ENCODE assay signal across 16 mouse cellular contexts in genomic region chr2:12388569-12388968, GRCm38 (mm10). TPM values are rescaled to one million over a fixed set of nuclear protein-coding genes. Genes with fewer than 3 reads are reported as not detected.
DNase-seq lines count a peak whose midpoint lies in the region; ATAC-seq and TF ChIP-seq lines count a peak whose summit lies in the region.
"Had no signal": no experiment of that assay in that cellular context is flagged by ENCODE, and none has a peak within 500 bp of the region (broad histone marks: within the 10 kb centered on the region; RNA-seq: fewer than 3 reads in every experiment).

No protein-coding gene starts in this region.

- WGBS in forebrain, embryonic 11.5 days: 89% methylated on average over 4 of the region's 4 CpGs
- 99% methylated on average over 4 of the region's 4 CpGs for WGBS in forebrain, embryonic 16.5 days
- WGBS in lung, embryonic 14.5 days: 89% methylated on average over 4 of the region's 4 CpGs
- 89% methylated on average over 4 of the region's 4 CpGs for WGBS in lung, postnatal 0 days
- WGBS in neural tube, embryonic 14.5 days: 96% methylated on average over 4 of the region's 4 CpGs
- WGBS in neural tube, embryonic 15.5 days: 94% methylated on average over 4 of the region's 4 CpGs

- no peaks in the 10 kb centered on the region for H3K9me3 ChIP-seq in forebrain, embryonic 11.5 days (ENCODE audit: control insufficient read depth, low read length)
- no peaks in the 10 kb centered on the region for H3K9me3 ChIP-seq in forebrain, embryonic 16.5 days (ENCODE audit: control insufficient read depth, low read length)
- H3K9me3 ChIP-seq in lung, embryonic 14.5 days (ENCODE audit: low read depth, low read length): no peaks in the 10 kb centered on the region
- H3K9me3 ChIP-seq in lung, postnatal 0 days (ENCODE audit: low read length): no peaks in the 10 kb centered on the region
- no peaks in the 10 kb centered on the region for H3K9me3 ChIP-seq in neural tube, embryonic 14.5 days (ENCODE audit: control insufficient read depth, low read length)
- H3K9me3 ChIP-seq in neural tube, embryonic 15.5 days (replicated peaks): no peaks in the 10 kb centered on the region
- H3K9me3 ChIP-seq: embryonic facial prominence, embryonic 13.5 days; G1E; heart, embryonic 15.5 days; hindbrain, embryonic 10.5 days had no signal

- no peak overlapping the region for H3K4me2 ChIP-seq in forebrain, embryonic 11.5 days (ENCODE audit: low read depth, low read length, severe bottlenecking)
- no peak overlapping the region for H3K4me2 ChIP-seq in forebrain, embryonic 16.5 days (ENCODE audit: low read length)
- H3K4me2 ChIP-seq in lung, embryonic 14.5 days: no peak overlapping the region
- H3K4me2 ChIP-seq in lung, postnatal 0 days (replicated peaks; ENCODE audit: low read depth, low read length): no peak overlapping the region
- H3K4me2 ChIP-seq in neural tube, embryonic 14.5 days (ENCODE audit: low read depth, low read length): no peak overlapping the region
- H3K4me2 ChIP-seq in neural tube, embryonic 15.5 days: no peak overlapping the region
- H3K4me2 ChIP-seq: embryonic facial prominence, embryonic 13.5 days; heart, embryonic 11.5 days; heart, embryonic 15.5 days; hindbrain, embryonic 14.5 days had no signal

- no peak overlapping the region for H3K4me3 ChIP-seq in forebrain, embryonic 11.5 days (ENCODE audit: low read depth, low read length)
- H3K4me3 ChIP-seq in forebrain, embryonic 16.5 days (replicated peaks; ENCODE audit: low read length): no peak overlapping the region
- no peak overlapping the region for H3K4me3 ChIP-seq in layer of hippocampus, adult 2 months
- H3K4me3 ChIP-seq in lung, embryonic 14.5 days (ENCODE audit: low read depth, low read length): no peak overlapping the region
- H3K4me3 ChIP-seq in lung, postnatal 0 days (ENCODE audit: low read depth, low read length): no peak overlapping the region
- H3K4me3 ChIP-seq in neural tube, embryonic 14.5 days (ENCODE audit: low read depth, low read length): no peak overlapping the region
- H3K4me3 ChIP-seq in neural tube, embryonic 15.5 days (replicated peaks): no peak overlapping the region
- H3K4me3 ChIP-seq: embryonic facial prominence, embryonic 13.5 days; heart, embryonic 15.5 days; hindbrain, embryonic 10.5 days had no signal

- TF ChIP-seq EP300 in lung, postnatal 0 days (IDR thresholded peaks at IDR 0.05): no peak

- DNase-seq in forebrain, embryonic 11.5 days (ENCODE audit: low spot score): no peak
- no peak for DNase-seq in layer of hippocampus, adult 2 months (ENCODE audit: low spot score in 2 of 2)
- DNase-seq in layer of hippocampus, postnatal 10 days (ENCODE audit: low spot score in 2 of 2): no peak
- no peak for DNase-seq in lung, embryonic 14.5 days
- DNase-seq in lung, postnatal 0 days (ENCODE audit: low spot score): no peak
- DNase-seq: adrenal gland, adult 8-10 months; cerebellum, adult 11-12 months had no signal

- H3K4me1 ChIP-seq in forebrain, embryonic 11.5 days (replicated peaks; ENCODE audit: control insufficient read depth, insufficient read depth, low read length): no peaks in the 10 kb centered on the region
- no peaks in the 10 kb centered on the region for H3K4me1 ChIP-seq in forebrain, embryonic 16.5 days (replicated peaks; ENCODE audit: control insufficient read depth, insufficient read depth, low read length)
- no peaks in the 10 kb centered on the region for H3K4me1 ChIP-seq in lung, embryonic 14.5 days (ENCODE audit: insufficient read depth)
- no peaks in the 10 kb centered on the region for H3K4me1 ChIP-seq in lung, postnatal 0 days (ENCODE audit: insufficient read depth, low read depth, low read length)
- H3K4me1 ChIP-seq in neural tube, embryonic 14.5 days (ENCODE audit: control insufficient read depth, insufficient read depth, low read length): no peaks in the 10 kb centered on the region
- no peaks in the 10 kb centered on the region for H3K4me1 ChIP-seq in neural tube, embryonic 15.5 days
- H3K4me1 ChIP-seq: embryonic facial prominence, embryonic 13.5 days; heart, embryonic 15.5 days; hindbrain, embryonic 10.5 days had no signal

- no peak overlapping the region for H3K9ac ChIP-seq in forebrain, embryonic 11.5 days (ENCODE audit: low read length)
- H3K9ac ChIP-seq in forebrain, embryonic 16.5 days (replicated peaks; ENCODE audit: low read depth, low read length): no peak overlapping the region
- no peak overlapping the region for H3K9ac ChIP-seq in lung, embryonic 14.5 days
- H3K9ac ChIP-seq in lung, postnatal 0 days (replicated peaks; ENCODE audit: low read depth): no peak overlapping the region
- H3K9ac ChIP-seq in neural tube, embryonic 14.5 days (replicated peaks; ENCODE audit: low read depth, low read length): no peak overlapping the region
- H3K9ac ChIP-seq in neural tube, embryonic 15.5 days (replicated peaks): no peak overlapping the region
- H3K9ac ChIP-seq: embryonic facial prominence, embryonic 13.5 days; heart, embryonic 15.5 days; hindbrain, embryonic 14.5 days had no signal

- 0 out of 2 replicates have a peak, but pooled peaks have one; percentile 27 for ATAC-seq in forebrain, embryonic 11.5 days (replicated peaks; ENCODE audit: low FRiP score)
- ATAC-seq in forebrain, embryonic 16.5 days: no peak
- peak; percentile 44; the same call in 1 of the 2 replicates for ATAC-seq in lung, embryonic 14.5 days (ENCODE audit: insufficient read depth)
- no peak for ATAC-seq in lung, postnatal 0 days
- peak; percentile 38; the same call in 1 of the 2 replicates for ATAC-seq in neural tube, embryonic 14.5 days (ENCODE audit: low read depth)
- no peak; the same call in 1 of the 2 replicates for ATAC-seq in neural tube, embryonic 15.5 days (ENCODE audit: low FRiP score)

- H3K27ac ChIP-seq in forebrain, embryonic 11.5 days (ENCODE audit: low read depth, low read length): no peak overlapping the region
- no peak overlapping the region for H3K27ac ChIP-seq in forebrain, embryonic 16.5 days (ENCODE audit: low read length)
- H3K27ac ChIP-seq in layer of hippocampus, adult 2 months: 0 out of 2 replicates have a peak overlapping the region, but pooled peaks have one; percentile 21
- no peak overlapping the region for H3K27ac ChIP-seq in lung, embryonic 14.5 days (ENCODE audit: low read depth)
- no peak overlapping the region for H3K27ac ChIP-seq in lung, postnatal 0 days (ENCODE audit: low read length)
- H3K27ac ChIP-seq in neural tube, embryonic 14.5 days (ENCODE audit: low read depth, low read length): no peak overlapping the region
- no peak overlapping the region for H3K27ac ChIP-seq in neural tube, embryonic 15.5 days (replicated peaks)
- H3K27ac ChIP-seq: embryonic facial prominence, embryonic 13.5 days; heart, embryonic 15.5 days; hindbrain, embryonic 10.5 days; hindbrain, embryonic 14.5 days had no signal

- no peaks in the 10 kb centered on the region for H3K27me3 ChIP-seq in forebrain, embryonic 11.5 days (ENCODE audit: control insufficient read depth, insufficient read depth, low read length)
- H3K27me3 ChIP-seq in forebrain, embryonic 16.5 days (replicated peaks; ENCODE audit: control insufficient read depth, insufficient read depth, low read length): no peaks in the 10 kb centered on the region
- H3K27me3 ChIP-seq in lung, embryonic 14.5 days (ENCODE audit: insufficient read depth, low read length): no peaks in the 10 kb centered on the region
- no peaks in the 10 kb centered on the region for H3K27me3 ChIP-seq in lung, postnatal 0 days (replicated peaks; ENCODE audit: insufficient read depth, low read length)
- no peaks in the 10 kb centered on the region for H3K27me3 ChIP-seq in neural tube, embryonic 14.5 days (ENCODE audit: control insufficient read depth, insufficient read depth, low read length)
- no peaks in the 10 kb centered on the region for H3K27me3 ChIP-seq in neural tube, embryonic 15.5 days (replicated peaks)
- H3K27me3 ChIP-seq: embryonic facial prominence, embryonic 13.5 days; heart, embryonic 15.5 days had no signal

- H3K36me3 ChIP-seq in forebrain, embryonic 11.5 days (ENCODE audit: control insufficient read depth, insufficient read depth, low read length): no peaks in the 10 kb centered on the region
- H3K36me3 ChIP-seq in forebrain, embryonic 16.5 days (ENCODE audit: control insufficient read depth, insufficient read depth): no peaks in the 10 kb centered on the region
- peaks cover 5% of the 10 kb centered on the region; the same call in 1 of the 2 replicates for H3K36me3 ChIP-seq in lung, embryonic 14.5 days (ENCODE audit: insufficient read depth)
- H3K36me3 ChIP-seq in lung, postnatal 0 days (ENCODE audit: insufficient read depth, low read length): peaks cover 5% of the 10 kb centered on the region; the same call in 1 of the 2 replicates
- no peaks in the 10 kb centered on the region; the same call in 1 of the 2 replicates for H3K36me3 ChIP-seq in neural tube, embryonic 14.5 days (ENCODE audit: control insufficient read depth, insufficient read depth, low read length)
- peaks cover 6% of the 10 kb centered on the region; the same call in 1 of the 2 replicates for H3K36me3 ChIP-seq in neural tube, embryonic 15.5 days

- TF ChIP-seq CTCF in layer of hippocampus, adult 2 months (conservative IDR thresholded peaks at IDR 0.05): no peak
- TF ChIP-seq CTCF in lung, embryonic 14.5 days (IDR thresholded peaks at IDR 0.05; ENCODE audit: low read depth): no peak
- TF ChIP-seq CTCF in lung, postnatal 0 days (IDR thresholded peaks at IDR 0.05): no peak

RNA-seq across cellular contexts. Expression of gene Mindy3, which starts 30.7 kb away (rescaled TPM):
- polyA plus RNA-seq in forebrain, embryonic 11.5 days (2014; fragmentation: Nextera tagmentation; extraction: Ambion mirVana): 38.1 and 40.5 TPM in 2 replicates
- polyA plus RNA-seq in forebrain, embryonic 16.5 days (2015; fragmentation: Nextera tagmentation; extraction: Ambion mirVana): 40.5 and 43.4 TPM in 2 replicates
- 100 to 1,000 TPM in 1 of 2 experiments, 10 to 100 TPM in 1; 98.4 to 111 TPM for total RNA-seq in layer of hippocampus, adult 2 months (2021)
- total RNA-seq in layer of hippocampus, postnatal 10 days (2021): 10 to 100 TPM; 93.8 to 97.2 TPM
- 30.7 and 34.3 TPM in 2 replicates for polyA plus RNA-seq in lung, embryonic 14.5 days (2014; fragmentation: Nextera tagmentation; extraction: Ambion mirVana)
- 33.5 and 36.9 TPM in 2 replicates for polyA plus RNA-seq in lung, postnatal 0 days (2015; fragmentation: Nextera tagmentation; extraction: Ambion mirVana)
- polyA plus RNA-seq in neural tube, embryonic 14.5 days (2014; fragmentation: Nextera tagmentation; extraction: Ambion mirVana): 62.3 and 65.6 TPM in 2 replicates
- 50.8 and 61.3 TPM in 2 replicates for polyA plus RNA-seq in neural tube, embryonic 15.5 days (2015; fragmentation: Nextera tagmentation; extraction: Ambion mirVana)

Comparison
In these comparisons a context has a peak if more than half of its experiments do, and no peak if none do; other contexts are left out.
1. ATAC-seq: peak in forebrain, embryonic 11.5 days (single experiment), lung, embryonic 14.5 days (single experiment) and neural tube, embryonic 14.5 days (single experiment); none in forebrain, embryonic 16.5 days (single experiment), lung, postnatal 0 days (single experiment) and neural tube, embryonic 15.5 days (single experiment).